Mouse (Mus musculus): ENCODE data around the gene Lck.

DNA sequence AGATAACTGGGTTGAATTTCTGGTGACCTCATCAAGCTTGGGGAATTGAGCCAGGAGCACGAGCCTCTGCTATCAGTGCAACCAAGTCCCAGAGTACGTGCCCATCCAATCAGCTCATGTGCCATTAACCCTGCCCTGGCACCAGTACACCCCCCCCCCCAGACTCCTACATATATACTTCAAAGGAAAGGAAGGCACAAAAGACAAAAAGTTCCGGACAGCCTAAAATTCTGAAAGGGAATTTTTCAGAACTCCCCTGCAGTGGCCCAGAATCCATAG, 65.3 kb downstream of the Lck start:
- TF ChIP-seq POLR2A (IDR thresholded peaks at IDR 0.05; ENCODE audit: control insufficient read depth in 1 of 2, insufficient read depth in 1 of 2, low read depth in 1 of 2, low read length in 2 of 2, poor library complexity in 1 of 2) (no peak), CHD1 (IDR thresholded peaks at IDR 0.05; ENCODE audit: low read depth, low read length) (no peak), MXI1 (IDR thresholded peaks at IDR 0.05; ENCODE audit: low read depth, low read length) (no peak), UBTF (IDR thresholded peaks at IDR 0.05; ENCODE audit: borderline replicate concordance, insufficient read depth, low read depth, low read length) (no peak), BHLHE40 (IDR thresholded peaks at IDR 0.05; ENCODE audit: borderline replicate concordance, low read depth, low read length) (peak; percentile 14; the same call in 1 of the 2 replicates), EP300 (IDR thresholded peaks at IDR 0.05; ENCODE audit: low read depth in 1 of 2, low read length in 2 of 2) (no peak), CTCF (IDR thresholded peaks at IDR 0.05 in 2 of 3, conservative IDR thresholded peaks at IDR 0.05 in 1 of 3; ENCODE audit: control insufficient read depth in 1 of 3, insufficient read depth in 1 of 3, low read depth in 2 of 3, low read length in 3 of 3, poor library complexity in 1 of 3, severe bottlenecking in 1 of 3) (no peak)
